Mouse (Mus musculus): Measurements from ENCODE around the gene Lrrc29.

Gene Lrrc29

DNA sequence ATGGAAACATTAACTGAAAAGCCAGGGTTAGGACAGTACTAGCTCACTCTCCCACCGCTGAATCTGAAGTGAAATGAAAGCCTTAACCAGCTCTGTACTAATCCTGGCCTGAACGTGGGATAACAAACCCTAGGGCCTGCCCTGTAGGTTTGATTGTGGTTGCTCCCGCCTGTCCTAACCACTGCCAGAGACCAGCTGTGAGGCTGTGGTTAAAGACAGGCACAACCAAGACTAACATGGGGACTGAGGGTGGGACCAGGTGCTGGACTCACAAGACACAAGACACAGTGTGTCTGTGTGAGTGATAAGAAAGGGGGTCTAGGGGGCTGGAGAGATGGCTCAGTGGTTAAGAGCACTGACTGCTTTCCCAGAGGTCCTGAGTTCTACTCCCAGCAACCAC is 45.5 kb downstream of the Lrrc29 start:
- in situ Hi-C loops (cut with MboI; ENCODE audit: low pct_unique_long_range_greater_than_20kb in 1 of 2, low sequenced_read_pairs in 2 of 2, unreplicated experiment in 1 of 2), result loop anchor here (10.0 kb wide), 3 partner anchors 146 to 216 kb away; partner anchors contain the start of gene Ces4a (in 1 of the 2)

DNA sequence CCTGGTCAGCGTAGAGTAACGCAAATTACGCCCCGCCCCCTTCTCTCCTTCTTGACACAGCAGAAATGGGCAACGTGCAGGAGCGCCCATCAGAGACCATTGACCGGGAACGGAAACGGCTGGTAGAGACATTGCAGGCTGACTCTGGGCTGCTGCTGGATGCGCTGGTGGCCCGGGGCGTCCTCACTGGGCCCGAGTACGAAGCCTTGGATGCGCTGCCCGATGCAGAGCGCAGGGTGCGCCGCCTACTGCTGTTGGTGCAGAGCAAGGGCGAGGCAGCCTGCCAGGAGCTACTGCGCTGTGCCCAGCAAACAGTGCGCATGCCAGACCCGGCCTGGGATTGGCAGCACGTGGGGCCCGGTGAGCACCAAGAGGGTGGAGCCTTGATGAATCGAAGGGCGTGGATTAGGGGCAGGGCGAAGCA is 47.2 kb downstream of the Lrrc29 start:
- in situ Hi-C loops (cut with MboI; ENCODE audit: low pct_unique_long_range_greater_than_20kb in 1 of 2, low sequenced_read_pairs in 2 of 2, unreplicated experiment in 1 of 2), result no loop called here

DNA sequence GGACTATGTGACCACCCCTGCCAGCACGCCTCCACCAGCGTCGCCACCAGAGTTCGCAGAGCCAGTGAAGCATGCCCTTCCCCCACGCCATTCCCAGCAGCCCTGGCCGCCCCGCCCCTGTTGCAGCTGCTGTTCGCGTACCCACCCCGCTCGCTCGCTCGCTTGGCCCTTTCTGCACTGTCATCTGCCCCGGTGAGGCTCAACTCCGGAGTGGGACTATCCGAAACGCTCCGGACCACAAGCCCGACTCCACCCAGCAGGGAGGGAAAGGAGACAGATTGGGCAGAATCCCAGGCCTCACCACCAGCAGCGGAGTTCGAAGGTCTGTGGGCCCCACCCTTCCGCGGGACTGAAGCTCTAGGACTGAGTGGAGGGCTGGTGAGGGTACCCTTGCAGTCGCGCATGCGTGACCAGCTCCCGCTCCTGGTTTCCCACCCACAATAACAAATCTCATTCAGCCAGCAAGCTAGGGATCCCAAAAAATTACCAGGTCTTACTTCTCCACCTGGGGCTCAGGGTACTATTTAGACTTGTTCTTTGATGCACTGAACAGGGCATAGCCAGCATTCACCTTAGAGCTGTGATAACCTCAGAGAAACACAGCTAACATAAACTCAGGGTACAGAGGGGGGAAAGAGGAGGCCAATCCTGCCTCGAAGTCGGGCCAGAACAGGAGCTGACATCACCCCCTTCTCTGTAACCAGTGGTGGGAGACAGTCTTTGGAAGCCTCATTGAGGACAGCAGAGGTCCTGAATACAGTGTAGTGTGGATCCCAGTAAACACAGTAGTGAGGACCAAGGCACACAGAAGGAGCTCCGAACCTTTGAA is 49.6 kb downstream of the Lrrc29 start:
- in situ Hi-C loops (cut with MboI; ENCODE audit: low pct_unique_long_range_greater_than_20kb in 1 of 2, low sequenced_read_pairs in 2 of 2, unreplicated experiment in 1 of 2), result no loop called here

DNA sequence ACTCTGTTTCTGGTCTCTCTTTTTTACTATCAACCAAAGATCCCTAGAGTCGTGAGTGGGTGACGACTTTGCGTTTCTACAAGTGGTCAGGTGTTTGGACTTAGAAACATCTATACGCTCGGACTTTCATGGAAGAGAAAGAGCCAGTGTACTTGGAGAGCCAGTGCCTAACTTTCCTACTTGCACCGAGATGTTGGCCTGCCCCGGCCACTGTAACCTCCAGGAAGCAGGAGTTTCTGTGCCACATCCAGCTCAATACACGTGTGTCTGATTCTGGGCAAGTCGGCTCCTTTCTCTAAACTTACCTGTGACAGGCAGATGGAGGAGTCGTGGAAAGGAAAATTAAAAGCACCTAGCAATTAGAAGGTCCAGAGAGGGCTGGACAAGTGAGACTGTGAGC is 50.2 kb downstream of the Lrrc29 start, which contains the start of gene Nol3:
TSS of gene Nol3 (plus strand) at position 301 of the 400 bp plus-strand sequence.
- in situ Hi-C loops (cut with MboI; ENCODE audit: low pct_unique_long_range_greater_than_20kb in 1 of 2, low sequenced_read_pairs in 2 of 2, unreplicated experiment in 1 of 2), result no loop called here

DNA sequence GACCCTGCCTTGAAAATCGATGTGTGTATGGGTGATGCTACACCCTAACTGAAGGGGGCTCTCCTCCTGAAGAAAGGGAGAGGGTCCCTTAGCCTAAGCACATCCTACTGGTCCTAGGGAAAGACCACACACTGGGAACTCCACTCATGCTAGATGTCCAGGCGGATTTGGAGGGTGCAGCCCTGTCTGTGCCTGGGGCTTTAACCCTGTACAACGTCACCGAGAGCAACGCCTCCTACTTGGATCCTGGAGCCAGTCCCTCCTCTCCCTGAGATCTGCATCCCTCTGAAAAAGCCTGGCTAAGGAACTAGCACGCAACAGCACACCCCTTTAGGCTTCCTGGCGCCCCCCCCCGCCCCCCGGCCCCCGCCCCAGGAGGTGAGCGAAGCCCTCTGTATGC is 50.7 kb downstream of the Lrrc29 start:
- in situ Hi-C loops (cut with MboI; ENCODE audit: low pct_unique_long_range_greater_than_20kb in 1 of 2, low sequenced_read_pairs in 2 of 2, unreplicated experiment in 1 of 2), result no loop called here

DNA sequence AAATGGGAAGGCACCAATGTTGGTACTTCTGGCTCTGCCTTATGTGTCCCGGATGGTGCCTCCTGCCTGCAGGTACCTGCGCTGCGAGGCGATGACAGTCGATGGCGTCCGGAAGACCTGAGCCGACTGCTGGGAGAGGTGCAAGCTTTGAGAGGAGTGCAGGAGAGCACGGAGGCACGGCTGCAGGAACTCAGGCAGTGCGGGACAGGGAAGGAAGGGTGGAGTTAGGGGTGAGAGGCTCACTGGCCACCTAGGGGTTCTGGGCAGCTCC is 55.2 kb downstream of the Lrrc29 start:
- in situ Hi-C loops (cut with MboI; ENCODE audit: low pct_unique_long_range_greater_than_20kb in 1 of 2, low sequenced_read_pairs in 2 of 2, unreplicated experiment in 1 of 2), result no loop called here

DNA sequence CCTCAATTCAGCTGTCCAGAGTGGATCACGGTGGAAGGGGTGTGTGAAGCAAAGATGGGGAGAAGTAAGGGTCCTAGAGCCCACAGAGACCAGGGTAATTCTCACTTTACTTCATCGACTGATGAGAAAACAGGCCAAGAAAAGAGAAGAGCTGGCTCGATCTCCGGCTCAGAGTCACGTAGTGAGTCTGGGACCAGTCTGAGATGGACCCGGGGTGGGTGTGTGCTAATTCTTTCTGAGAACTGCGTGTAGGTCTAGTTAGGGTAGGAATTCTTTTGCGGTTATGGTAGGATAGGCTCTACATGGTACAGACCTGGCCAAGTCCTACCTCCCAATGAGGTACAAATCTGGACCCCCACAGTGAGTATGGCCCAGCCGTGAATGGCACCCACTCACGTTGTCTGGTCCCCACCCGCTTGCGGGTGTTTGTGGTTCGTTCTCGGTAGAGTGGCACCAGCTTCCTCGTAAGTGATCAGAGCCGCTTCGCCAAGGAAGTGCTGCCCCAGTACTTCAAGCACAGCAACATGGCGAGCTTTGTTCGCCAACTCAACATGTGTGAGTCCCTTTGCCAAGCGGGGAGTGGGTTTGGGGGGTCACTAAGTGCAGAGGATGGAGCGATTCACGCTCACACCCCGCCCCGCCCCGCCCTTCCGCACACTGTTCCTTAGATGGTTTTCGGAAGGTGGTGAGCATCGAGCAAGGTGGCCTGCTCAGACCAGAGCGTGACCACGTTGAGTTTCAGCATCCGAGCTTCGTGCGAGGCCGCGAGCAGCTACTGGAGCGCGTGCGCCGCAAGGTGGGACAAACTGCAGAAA is 55.8 kb downstream of the Lrrc29 start:
- in situ Hi-C loops (cut with MboI; ENCODE audit: low pct_unique_long_range_greater_than_20kb in 1 of 2, low sequenced_read_pairs in 2 of 2, unreplicated experiment in 1 of 2), result no loop called here

DNA sequence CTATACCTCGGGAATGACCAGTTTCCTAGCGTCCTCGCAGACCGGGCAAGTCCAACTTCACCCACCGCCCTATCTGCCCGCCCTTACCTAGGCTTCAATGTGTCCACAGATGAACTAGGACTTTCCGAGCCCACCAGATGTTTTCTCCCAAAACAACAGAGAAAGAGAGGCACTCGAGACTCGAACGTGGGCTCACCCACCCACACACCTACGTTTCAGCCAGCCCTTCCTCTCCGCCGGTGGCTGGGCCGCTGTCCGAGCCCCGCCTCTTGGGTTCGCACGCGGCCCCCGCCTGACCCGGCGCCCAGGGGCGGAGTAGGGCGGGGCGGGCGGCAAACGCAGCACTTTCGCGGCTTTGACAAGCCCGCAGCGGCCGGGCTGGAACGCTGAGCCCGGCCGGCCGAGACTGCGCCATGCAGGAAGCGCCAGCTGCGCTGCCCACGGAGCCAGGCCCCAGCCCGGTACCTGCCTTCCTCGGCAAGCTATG is 56.6 kb downstream of the Lrrc29 start, which contains the start of gene Hsf4:
TSS of gene Hsf4 (plus strand) at position 341 of the 487 bp plus-strand sequence.
- in situ Hi-C loops (cut with MboI; ENCODE audit: low pct_unique_long_range_greater_than_20kb in 1 of 2, low sequenced_read_pairs in 2 of 2, unreplicated experiment in 1 of 2), result no loop called here

DNA sequence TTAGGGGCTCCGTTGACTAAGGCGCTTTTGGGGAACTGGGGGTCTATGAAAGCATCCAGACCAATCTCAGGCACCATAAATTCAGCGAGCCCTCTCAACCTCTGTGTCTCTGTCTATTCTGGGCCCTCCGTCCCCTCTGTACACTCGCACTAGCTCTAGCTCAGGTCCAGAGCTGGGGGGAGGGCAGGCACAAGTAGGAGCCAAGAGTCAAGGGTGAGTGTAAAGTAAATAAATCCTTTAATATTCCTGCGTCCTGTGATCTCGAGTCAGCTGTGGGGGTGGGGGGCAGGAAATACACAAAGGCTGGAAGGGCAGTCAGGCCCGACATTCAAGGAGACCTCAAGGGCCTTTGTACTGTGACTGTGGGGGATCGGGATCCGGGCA is 57.0 kb downstream of the Lrrc29 start:
- in situ Hi-C loops (cut with MboI; ENCODE audit: low pct_unique_long_range_greater_than_20kb in 1 of 2, low sequenced_read_pairs in 2 of 2, unreplicated experiment in 1 of 2), result no loop called here

DNA sequence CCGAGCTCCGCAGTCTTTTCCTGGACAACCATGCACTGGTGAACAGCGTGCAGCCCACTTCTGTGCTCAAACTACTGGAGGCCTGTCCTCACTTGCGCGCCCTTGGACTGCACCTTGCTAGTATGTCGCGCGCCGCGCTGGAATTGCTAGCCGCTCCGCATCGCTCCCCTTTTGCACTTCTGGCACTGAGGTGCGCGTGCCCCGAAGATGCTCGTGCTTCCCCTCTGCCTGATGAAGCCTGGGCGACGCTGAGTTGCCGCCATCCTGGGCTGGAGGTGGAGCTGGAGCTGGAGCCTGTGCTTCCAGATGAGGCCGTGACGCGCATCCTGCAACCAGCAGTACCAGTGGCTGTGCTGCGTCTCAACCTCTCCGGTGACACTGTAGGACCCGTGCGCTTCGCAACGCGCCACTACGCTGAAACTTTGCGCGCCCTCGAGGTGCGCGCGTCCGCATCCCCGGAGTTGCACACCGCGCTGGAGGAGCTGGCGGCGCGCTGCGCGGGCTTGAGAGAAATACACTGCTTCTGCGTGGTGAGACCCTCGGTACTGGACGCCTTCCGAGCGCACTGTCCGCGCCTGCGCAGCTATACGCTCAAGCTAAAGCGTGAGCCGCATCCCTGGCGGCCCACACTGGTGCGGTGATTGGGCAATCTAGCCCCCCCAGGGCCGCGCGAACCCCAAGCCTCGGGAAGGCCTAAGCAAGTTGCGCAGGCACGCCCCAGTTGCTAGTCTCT is 57.6 kb downstream of the Lrrc29 start:
- in situ Hi-C loops (cut with MboI; ENCODE audit: low pct_unique_long_range_greater_than_20kb in 1 of 2, low sequenced_read_pairs in 2 of 2, unreplicated experiment in 1 of 2), result no loop called here

DNA sequence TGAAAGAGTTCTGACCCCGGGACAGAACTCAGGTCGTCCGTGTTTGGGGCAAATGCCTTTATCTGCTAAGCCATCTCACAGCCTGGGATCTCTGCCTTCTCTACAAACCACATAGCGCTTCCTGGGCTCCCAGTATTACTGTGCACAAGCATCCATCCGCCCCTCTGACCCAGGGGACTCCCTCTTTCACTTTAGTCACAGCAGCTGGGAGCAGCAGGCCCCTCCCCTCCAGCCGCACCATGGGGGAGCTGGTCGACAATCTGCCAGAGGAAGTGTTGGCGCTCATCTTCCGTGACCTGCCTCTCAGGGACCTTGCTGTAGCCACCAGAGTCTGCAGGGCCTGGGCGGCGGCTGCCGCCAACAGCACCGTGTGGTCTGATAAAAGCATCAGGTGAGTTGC is 59.3 kb downstream of the Lrrc29 start:
- in situ Hi-C loops (cut with MboI; ENCODE audit: low pct_unique_long_range_greater_than_20kb in 1 of 2, low sequenced_read_pairs in 2 of 2, unreplicated experiment in 1 of 2), result no loop called here

DNA sequence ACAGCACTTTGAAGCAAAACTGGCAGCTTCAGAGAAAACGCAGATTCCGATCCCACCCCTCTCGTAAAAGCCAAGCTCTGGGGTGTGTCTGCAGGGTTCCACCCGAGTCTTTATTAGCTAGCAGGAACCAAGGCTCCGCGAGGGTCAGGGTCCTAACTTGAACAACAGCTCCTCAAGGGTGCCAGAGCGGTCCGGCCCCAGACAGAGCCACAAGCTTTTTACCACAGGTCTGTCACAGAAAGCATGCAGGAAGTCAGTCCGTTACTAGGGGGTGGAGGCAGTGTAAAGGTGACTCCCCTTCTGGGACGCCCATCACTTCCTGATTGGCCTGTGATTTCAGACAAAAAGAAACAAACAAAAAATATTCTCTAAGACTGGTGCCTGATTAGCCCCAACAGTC is 61.0 kb downstream of the Lrrc29 start:
- in situ Hi-C loops (cut with MboI; ENCODE audit: low pct_unique_long_range_greater_than_20kb in 1 of 2, low sequenced_read_pairs in 2 of 2, unreplicated experiment in 1 of 2), result no loop called here

DNA sequence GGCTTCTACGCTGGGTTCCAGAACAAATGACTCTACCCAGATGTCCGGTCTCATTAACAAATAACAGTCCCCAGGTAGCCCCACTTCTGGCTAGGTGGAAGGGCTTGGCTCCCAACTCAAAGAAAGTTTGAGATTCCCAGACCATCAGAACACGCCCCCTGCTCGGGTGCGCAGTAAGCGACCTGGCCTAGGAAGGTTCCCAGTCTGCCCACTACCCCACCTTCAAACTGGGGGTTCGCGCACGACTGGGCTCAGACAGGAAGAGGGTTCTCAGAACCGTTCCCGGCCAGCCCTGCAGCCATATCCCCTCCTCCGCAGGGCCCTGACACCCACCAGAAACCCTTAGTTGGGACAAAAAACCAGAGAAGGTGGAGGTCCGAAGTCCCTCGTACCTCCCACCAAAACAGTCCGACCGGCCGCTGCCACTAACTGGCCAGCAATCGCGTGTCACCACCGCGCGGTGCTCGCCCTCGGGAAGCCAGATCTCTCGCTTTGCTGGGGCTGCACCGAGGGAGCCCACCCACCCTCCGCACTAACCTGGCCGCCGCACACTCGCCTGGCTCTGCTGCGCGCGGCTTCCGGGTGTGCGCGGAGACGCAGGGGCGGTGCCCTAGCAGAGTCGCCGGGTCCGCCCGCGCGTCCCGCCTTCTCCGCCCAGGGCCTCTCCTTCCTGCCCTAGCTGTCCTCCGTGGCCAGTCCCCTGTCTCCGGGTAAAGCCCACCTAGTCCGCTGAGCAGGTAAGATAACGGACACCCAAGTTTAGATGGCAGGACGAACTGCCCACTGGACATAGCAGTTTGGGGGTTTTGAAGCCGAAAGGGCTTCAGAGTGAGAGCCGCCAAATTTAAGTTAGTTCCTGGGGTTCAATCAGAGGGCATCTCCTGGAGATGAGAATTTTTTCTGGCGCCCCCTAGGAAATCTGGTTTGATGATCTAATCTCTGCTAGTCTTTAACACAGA is 61.8 kb downstream of the Lrrc29 start, which contains the start of the genes Tradd and Fbxl8:
TSS of gene Tradd (minus strand) at position 586 of the 959 bp plus-strand sequence.
TSS of gene Fbxl8 (plus strand) at position 625 of the 959 bp plus-strand sequence.
- in situ Hi-C loops (cut with MboI; ENCODE audit: low pct_unique_long_range_greater_than_20kb in 1 of 2, low sequenced_read_pairs in 2 of 2, unreplicated experiment in 1 of 2), result no loop called here

DNA sequence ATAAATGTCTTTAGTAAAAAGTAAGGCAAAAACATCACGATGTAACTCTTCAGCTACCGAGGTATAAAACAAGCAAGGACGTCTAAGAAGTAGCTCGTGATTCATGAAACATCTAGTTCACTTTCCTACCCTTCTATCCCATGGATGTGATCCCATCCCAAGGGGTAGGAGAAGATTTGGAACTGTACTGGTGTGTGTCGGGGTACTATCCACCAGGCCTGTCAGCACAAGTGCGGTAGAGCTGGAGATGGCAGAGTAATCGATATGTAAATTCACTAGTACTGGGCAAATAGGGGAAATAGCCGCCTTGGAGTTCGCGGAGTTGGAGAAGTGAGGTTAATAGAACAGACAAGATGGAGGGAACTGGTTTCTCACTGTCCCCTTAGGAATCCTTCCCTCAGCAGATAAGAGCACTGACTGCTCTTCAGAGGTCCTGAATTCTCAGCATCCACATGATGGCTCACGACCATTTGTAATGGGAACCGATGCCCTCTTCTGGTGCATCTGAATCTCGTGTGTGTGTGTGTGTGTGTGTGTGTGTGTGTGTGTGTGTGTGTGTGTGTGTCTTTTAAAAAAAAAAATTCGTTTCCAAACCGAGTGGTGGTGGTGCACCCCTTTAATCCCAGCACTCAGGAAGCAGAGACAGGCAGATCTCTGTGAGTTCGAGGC is 62.7 kb downstream of the Lrrc29 start:
- in situ Hi-C loops (cut with MboI; ENCODE audit: low pct_unique_long_range_greater_than_20kb in 1 of 2, low sequenced_read_pairs in 2 of 2, unreplicated experiment in 1 of 2), result no loop called here
